Mouse (Mus musculus): ENCODE measurements at regions not wholly inside any gene's neighbourhood (a gene's known extent, or its start where the extent isn't known, plus 50 kb on each side); places are given as distances from the start of the nearest gene placed in this dataset.

GRCm38 (mm10) chr6:106985132-106985801 is 185.4 kb upstream of the Crbn start:
- no peaks in the 10 kb centered on the region for H3K27me3 ChIP-seq (ENCODE audit: control insufficient read depth, insufficient read depth, low read length)
- H3K4me2 ChIP-seq (ENCODE audit: low read depth, low read length) = no peak overlapping the region
- no peaks in the 10 kb centered on the region for H3K4me1 ChIP-seq (ENCODE audit: control insufficient read depth, insufficient read depth, low read length)
- H3K36me3 ChIP-seq (ENCODE audit: control insufficient read depth, insufficient read depth, low read length) = no peaks in the 10 kb centered on the region
- H3K9ac ChIP-seq (replicated peaks; ENCODE audit: low read depth, low read length) = no peak overlapping the region
- H3K4me3 ChIP-seq (ENCODE audit: low read depth, low read length) = no peak overlapping the region
- WGBS = 66% methylated on average over 4 of the region's 4 CpGs
- no peak overlapping the region for H3K27ac ChIP-seq (ENCODE audit: low read depth, low read length)
- ATAC-seq (ENCODE audit: low read depth) = no peak
- no peaks in the 10 kb centered on the region for H3K9me3 ChIP-seq (ENCODE audit: control insufficient read depth, low read length)

GRCm38 (mm10) chr6:106991586-106991985 is 191.7 kb upstream of the Crbn start:
- no peaks in the 10 kb centered on the region for H3K9me3 ChIP-seq (ENCODE audit: control insufficient read depth, low read length)
- no peak overlapping the region for H3K27ac ChIP-seq (ENCODE audit: low read depth, low read length)
- no peak overlapping the region for H3K4me3 ChIP-seq (ENCODE audit: low read depth, low read length)
- 97% methylated on average over 1 of the region's 1 CpGs for WGBS
- no peaks in the 10 kb centered on the region for H3K4me1 ChIP-seq (ENCODE audit: control insufficient read depth, insufficient read depth, low read length)
- H3K4me2 ChIP-seq (ENCODE audit: low read depth, low read length) = no peak overlapping the region
- ATAC-seq (ENCODE audit: low read depth) = no peak
- H3K27me3 ChIP-seq (ENCODE audit: control insufficient read depth, insufficient read depth, low read length) = no peaks in the 10 kb centered on the region
- H3K36me3 ChIP-seq (ENCODE audit: control insufficient read depth, insufficient read depth, low read length) = no peaks in the 10 kb centered on the region
- no peak overlapping the region for H3K9ac ChIP-seq (replicated peaks; ENCODE audit: low read depth, low read length)

DNA sequence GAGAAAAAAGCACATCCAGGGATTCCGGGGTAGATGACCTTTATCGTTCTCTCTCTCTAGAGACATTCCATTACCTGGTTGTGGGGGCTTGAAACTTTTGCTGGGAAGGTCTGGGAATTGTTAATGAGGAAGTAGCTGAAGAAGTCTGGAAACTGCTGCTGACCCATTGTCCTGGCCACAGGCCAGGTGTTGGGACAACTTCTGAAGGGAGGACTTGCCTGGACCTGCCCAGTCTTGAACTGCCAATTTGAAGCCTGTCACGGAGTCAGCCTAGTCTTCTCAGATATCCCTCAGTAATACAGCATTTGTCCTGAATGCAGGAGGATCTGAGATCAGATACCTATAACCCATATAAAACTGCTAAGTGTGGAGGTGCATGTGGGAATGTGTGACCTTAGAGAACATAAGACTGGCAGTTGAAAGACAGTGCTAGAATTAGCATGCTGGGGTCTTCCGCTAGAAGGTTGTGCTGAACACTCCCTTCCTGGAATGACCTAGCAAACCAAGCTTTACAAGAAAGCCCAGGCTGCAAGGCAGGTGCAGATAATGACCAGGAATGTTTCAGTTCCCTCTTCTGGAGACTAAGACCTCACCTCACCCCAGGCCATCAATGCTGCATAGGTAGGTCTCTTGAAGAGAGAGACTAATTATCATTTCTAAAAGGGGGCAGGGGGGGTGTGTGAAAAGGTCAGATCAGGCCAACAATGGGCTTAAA is 204.7 kb upstream of the Crbn start:
- ATAC-seq (ENCODE audit: low read depth) = no peak
- H3K27me3 ChIP-seq (ENCODE audit: control insufficient read depth, insufficient read depth, low read length) = no peaks in the 10 kb centered on the region
- 89% methylated on average over 4 of the region's 4 CpGs for WGBS
- H3K9ac ChIP-seq (replicated peaks; ENCODE audit: low read depth, low read length) = no peak overlapping the region
- H3K4me1 ChIP-seq (ENCODE audit: control insufficient read depth, insufficient read depth, low read length) = no peaks in the 10 kb centered on the region
- no peaks in the 10 kb centered on the region for H3K36me3 ChIP-seq (ENCODE audit: control insufficient read depth, insufficient read depth, low read length)
- no peak overlapping the region for H3K27ac ChIP-seq (ENCODE audit: low read depth, low read length)
- H3K4me3 ChIP-seq (ENCODE audit: low read depth, low read length) = no peak overlapping the region
- H3K9me3 ChIP-seq (ENCODE audit: control insufficient read depth, low read length) = no peaks in the 10 kb centered on the region
- no peak overlapping the region for H3K4me2 ChIP-seq (ENCODE audit: low read depth, low read length)

- WGBS = 13% methylated on average over 4 of the region's 4 CpGs
- peak; percentile 76 for ATAC-seq (ENCODE audit: low read depth)
- Histone ChIP-seq H3K4me3 (ENCODE audit: low read depth, low read length) (no peak overlapping the region), H3K36me3 (ENCODE audit: control insufficient read depth, insufficient read depth, low read length) (no peaks in the 10 kb centered on the region), H3K4me1 (ENCODE audit: control insufficient read depth, insufficient read depth, low read length) (peaks cover 24% of the 10 kb centered on the region), H3K4me2 (ENCODE audit: low read depth, low read length) (no peak overlapping the region), H3K9me3 (ENCODE audit: control insufficient read depth, low read length) (no peaks in the 10 kb centered on the region), H3K9ac (replicated peaks; ENCODE audit: low read depth, low read length) (no peak overlapping the region), H3K27me3 (ENCODE audit: control insufficient read depth, insufficient read depth, low read length) (no peaks in the 10 kb centered on the region), H3K27ac (ENCODE audit: low read depth, low read length) (0 out of 2 replicates have a peak overlapping the region, but pooled peaks have one; percentile 52)
These were observed 210.9 kb upstream of the Crbn start for GRCm38 (mm10) chr6:107010785-107011184.

DNA sequence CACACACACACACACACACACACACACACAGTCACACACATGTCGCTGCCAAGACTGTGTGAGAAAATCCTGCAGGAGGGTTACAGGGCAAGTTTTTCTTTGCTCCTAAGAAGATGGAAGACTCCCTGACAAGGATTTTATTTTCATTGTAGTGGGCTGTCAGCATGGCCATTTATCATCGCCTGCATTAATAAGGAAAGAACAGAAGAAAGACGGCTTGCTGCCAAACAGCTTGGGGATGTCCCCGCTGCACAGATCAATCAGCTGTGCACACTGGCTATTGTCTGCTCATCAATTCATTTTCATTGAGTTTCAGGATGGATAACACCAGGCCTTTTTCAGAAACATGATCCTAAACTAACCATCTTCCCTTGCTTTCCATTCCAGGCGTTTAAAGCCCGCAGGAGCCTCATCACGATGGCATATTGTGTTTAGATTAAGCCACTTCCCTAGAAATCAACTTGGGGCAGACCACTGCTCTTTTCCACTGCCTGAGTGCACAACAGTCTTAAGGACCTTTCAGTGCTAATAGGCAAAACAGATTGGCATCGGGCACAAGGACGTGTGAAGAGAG is 213.1 kb upstream of the Crbn start:
- Histone ChIP-seq H3K27me3 (ENCODE audit: control insufficient read depth, insufficient read depth, low read length) (no peaks in the 10 kb centered on the region), H3K4me2 (ENCODE audit: low read depth, low read length) (peak overlapping the region; percentile 9), H3K9me3 (ENCODE audit: control insufficient read depth, low read length) (no peaks in the 10 kb centered on the region), H3K36me3 (ENCODE audit: control insufficient read depth, insufficient read depth, low read length) (no peaks in the 10 kb centered on the region), H3K9ac (replicated peaks; ENCODE audit: low read depth, low read length) (no peak overlapping the region), H3K27ac (ENCODE audit: low read depth, low read length) (peak overlapping the region; percentile 50), H3K4me3 (ENCODE audit: low read depth, low read length) (no peak overlapping the region), H3K4me1 (ENCODE audit: control insufficient read depth, insufficient read depth, low read length) (peaks cover 24% of the 10 kb centered on the region)
- peak; percentile 79 for ATAC-seq (ENCODE audit: low read depth)
- 5% methylated on average over 9 of the region's 9 CpGs for WGBS

GRCm38 (mm10) chr6:107019126-107019525 is 219.2 kb upstream of the Crbn start:
- Histone ChIP-seq H3K9ac (replicated peaks; ENCODE audit: low read depth, low read length) (no peak overlapping the region), H3K27ac (ENCODE audit: low read depth, low read length) (no peak overlapping the region), H3K4me2 (ENCODE audit: low read depth, low read length) (no peak overlapping the region), H3K4me1 (ENCODE audit: control insufficient read depth, insufficient read depth, low read length) (no peaks in the 10 kb centered on the region), H3K9me3 (ENCODE audit: control insufficient read depth, low read length) (no peaks in the 10 kb centered on the region), H3K4me3 (ENCODE audit: low read depth, low read length) (no peak overlapping the region), H3K36me3 (ENCODE audit: control insufficient read depth, insufficient read depth, low read length) (no peaks in the 10 kb centered on the region), H3K27me3 (ENCODE audit: control insufficient read depth, insufficient read depth, low read length) (no peaks in the 10 kb centered on the region)
- WGBS = 86% methylated on average over 3 of the region's 3 CpGs
- ATAC-seq (ENCODE audit: low read depth) = no peak

DNA sequence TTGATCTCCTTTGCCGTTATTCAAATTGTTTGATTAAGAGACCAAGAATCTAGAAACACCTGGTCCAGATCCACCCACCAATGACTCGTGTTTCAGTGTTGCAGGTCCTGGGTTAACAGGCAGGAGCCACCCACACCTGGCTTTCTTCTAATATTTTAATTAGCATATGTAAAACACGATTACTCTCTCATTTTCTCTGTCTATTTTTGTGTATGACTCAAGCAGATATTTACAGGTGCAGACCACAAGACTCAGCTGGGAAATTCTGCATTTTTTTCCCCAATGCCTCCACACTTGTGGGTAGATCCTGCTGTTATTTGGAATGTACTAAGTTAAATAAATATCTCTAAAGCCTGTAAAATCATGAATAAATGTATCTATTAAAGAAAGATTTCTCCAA is 245.3 kb upstream of the Crbn start:
- H3K9me3 ChIP-seq (ENCODE audit: control insufficient read depth, low read length) = no peaks in the 10 kb centered on the region
- no peak overlapping the region for H3K9ac ChIP-seq (replicated peaks; ENCODE audit: low read depth, low read length)
- no peak overlapping the region for H3K4me2 ChIP-seq (ENCODE audit: low read depth, low read length)
- H3K27ac ChIP-seq (ENCODE audit: low read depth, low read length) = no peak overlapping the region
- no peak for ATAC-seq (ENCODE audit: low read depth)
- no peaks in the 10 kb centered on the region for H3K4me1 ChIP-seq (ENCODE audit: control insufficient read depth, insufficient read depth, low read length)
- WGBS = 79% methylated on average over 3 of the region's 3 CpGs
- no peak overlapping the region for H3K4me3 ChIP-seq (ENCODE audit: low read depth, low read length)
- H3K36me3 ChIP-seq (ENCODE audit: control insufficient read depth, insufficient read depth, low read length) = no peaks in the 10 kb centered on the region
- no peaks in the 10 kb centered on the region for H3K27me3 ChIP-seq (ENCODE audit: control insufficient read depth, insufficient read depth, low read length)

GRCm38 (mm10) chr6:107051604-107052003 is 251.7 kb upstream of the Crbn start:
- Histone ChIP-seq H3K9me3 (ENCODE audit: control insufficient read depth, low read length) (no peaks in the 10 kb centered on the region), H3K27me3 (ENCODE audit: control insufficient read depth, insufficient read depth, low read length) (no peaks in the 10 kb centered on the region)

GRCm38 (mm10) chr6:107052180-107052579 is 252.3 kb upstream of the Crbn start:
- WGBS = 73% methylated on average over 1 of the region's 1 CpGs

More at GRCm38 (mm10) chr6:107051604-107052003, 251.7 kb upstream of the Crbn start:
- Histone ChIP-seq H3K9ac (replicated peaks; ENCODE audit: low read depth, low read length) (no peak overlapping the region), H3K4me1 (ENCODE audit: control insufficient read depth, insufficient read depth, low read length) (no peaks in the 10 kb centered on the region), H3K36me3 (ENCODE audit: control insufficient read depth, insufficient read depth, low read length) (no peaks in the 10 kb centered on the region), H3K27ac (ENCODE audit: low read depth, low read length) (no peak overlapping the region), H3K4me2 (ENCODE audit: low read depth, low read length) (no peak overlapping the region), H3K4me3 (ENCODE audit: low read depth, low read length) (no peak overlapping the region)
- ATAC-seq (ENCODE audit: low read depth) = no peak
- 88% methylated on average over 1 of the region's 1 CpGs for WGBS

More at GRCm38 (mm10) chr6:107052180-107052579, 252.3 kb upstream of the Crbn start:
- Histone ChIP-seq H3K9me3 (ENCODE audit: control insufficient read depth, low read length) (no peaks in the 10 kb centered on the region), H3K9ac (replicated peaks; ENCODE audit: low read depth, low read length) (no peak overlapping the region), H3K4me2 (ENCODE audit: low read depth, low read length) (no peak overlapping the region), H3K36me3 (ENCODE audit: control insufficient read depth, insufficient read depth, low read length) (no peaks in the 10 kb centered on the region), H3K4me1 (ENCODE audit: control insufficient read depth, insufficient read depth, low read length) (no peaks in the 10 kb centered on the region), H3K27ac (ENCODE audit: low read depth, low read length) (no peak overlapping the region), H3K4me3 (ENCODE audit: low read depth, low read length) (no peak overlapping the region), H3K27me3 (ENCODE audit: control insufficient read depth, insufficient read depth, low read length) (no peaks in the 10 kb centered on the region)
- no peak for ATAC-seq (ENCODE audit: low read depth)

Measured in neural tube, embryonic 14.5 days (tissue).